Mouse (Mus musculus) granulocyte monocyte progenitor cell, adult 5-6 weeks (primary cell): ENCODE results near the gene Hoxa7. TPM values are rescaled to one million over a fixed set of nuclear protein-coding genes. Genes with fewer than 3 reads are reported as not detected.

Source experiments
- ATAC-seq: replicated peaks from 2 replicates; pipeline ENCODE4 v1.8.0; 2016; ENCODE audit warnings: mild to moderate bottlenecking, moderate TSS enrichment, inconsistent platforms; ENCODE audit not compliant: poor library complexity, severe bottlenecking
- total RNA-seq, 2 experiments: library from RNA; stranded (forward) in 1 of 2; stranded (reverse) in 1 of 2; fragments of 200-712, 200-1000 nt in 1 of 2; fragments of >200 nt in 1 of 2; fragmentation: Nextera tagmentation in 1 of 2; gene quantifications; 2 replicates each; pipeline ENCODE4 v1.2.3; 2014 to 2017

Hoxa7 gene
- total RNA-seq, 2 experiments from 2014 or later: 10.8 to 20.5 TPM

- ATAC-seq: no peak
These were observed 7.1 kb upstream of the Hoxa7 start for GRCm38 (mm10) chr6:52228475-52229465.

GRCm38 (mm10) chr6:52227470-52228222 lies 6.0 kb upstream of the Hoxa7 start:
- ATAC-seq: no peak

GRCm38 (mm10) chr6:52226569-52227257 lies 5.1 kb upstream of the Hoxa7 start:
- ATAC-seq: peak; percentile 36

GRCm38 (mm10) chr6:52225612-52226568 lies 4.2 kb upstream of the Hoxa7 start:
- peak; percentile 45 for ATAC-seq

- ATAC-seq: no peak
These were observed 3.4 kb upstream of the Hoxa7 start for GRCm38 (mm10) chr6:52224895-52225611.

- ATAC-seq: no peak
These were observed 2.5 kb upstream of the Hoxa7 start for GRCm38 (mm10) chr6:52223939-52224760.

- ATAC-seq: no peak
These were observed 1.1 kb upstream of the Hoxa7 start for GRCm38 (mm10) chr6:52222729-52223128.

DNA sequence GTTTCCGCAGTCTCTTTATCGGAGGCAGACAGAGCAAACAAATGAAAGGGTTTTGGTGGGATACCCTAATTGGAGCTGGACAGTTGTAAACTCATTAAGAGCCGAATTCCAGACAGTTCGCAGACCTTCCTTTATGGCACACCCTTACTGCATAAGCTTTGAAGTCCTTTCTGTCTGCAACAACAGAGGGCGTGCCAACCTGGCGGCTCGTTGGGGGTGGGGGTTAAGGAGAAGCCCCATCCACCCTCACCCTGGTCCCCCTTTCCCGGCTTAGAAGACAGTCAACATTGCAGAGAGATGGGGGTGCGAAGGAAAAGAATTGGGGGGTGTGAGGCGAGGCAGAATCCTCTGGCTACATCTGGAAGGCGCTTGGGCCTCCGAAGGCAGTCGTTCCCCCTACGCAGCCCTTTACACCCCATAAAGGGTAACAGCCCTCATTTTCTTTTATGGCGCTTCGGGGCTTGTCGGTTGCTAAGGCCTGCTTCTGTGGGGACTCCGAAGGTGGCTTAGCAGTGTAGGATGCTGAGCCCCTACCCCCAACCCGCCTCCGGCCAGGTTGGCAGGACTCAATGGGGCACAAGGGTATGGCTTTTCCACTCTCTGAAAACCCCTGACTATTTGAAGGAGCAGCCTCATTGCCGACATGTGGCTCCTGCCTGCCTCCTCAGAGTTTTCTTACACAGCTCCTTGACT lies 485 bp upstream of the Hoxa7 start:
- ATAC-seq: no peak

GRCm38 (mm10) chr6:52220865-52221310 lies 766 bp downstream of the Hoxa7 start:
- no peak for ATAC-seq

DNA sequence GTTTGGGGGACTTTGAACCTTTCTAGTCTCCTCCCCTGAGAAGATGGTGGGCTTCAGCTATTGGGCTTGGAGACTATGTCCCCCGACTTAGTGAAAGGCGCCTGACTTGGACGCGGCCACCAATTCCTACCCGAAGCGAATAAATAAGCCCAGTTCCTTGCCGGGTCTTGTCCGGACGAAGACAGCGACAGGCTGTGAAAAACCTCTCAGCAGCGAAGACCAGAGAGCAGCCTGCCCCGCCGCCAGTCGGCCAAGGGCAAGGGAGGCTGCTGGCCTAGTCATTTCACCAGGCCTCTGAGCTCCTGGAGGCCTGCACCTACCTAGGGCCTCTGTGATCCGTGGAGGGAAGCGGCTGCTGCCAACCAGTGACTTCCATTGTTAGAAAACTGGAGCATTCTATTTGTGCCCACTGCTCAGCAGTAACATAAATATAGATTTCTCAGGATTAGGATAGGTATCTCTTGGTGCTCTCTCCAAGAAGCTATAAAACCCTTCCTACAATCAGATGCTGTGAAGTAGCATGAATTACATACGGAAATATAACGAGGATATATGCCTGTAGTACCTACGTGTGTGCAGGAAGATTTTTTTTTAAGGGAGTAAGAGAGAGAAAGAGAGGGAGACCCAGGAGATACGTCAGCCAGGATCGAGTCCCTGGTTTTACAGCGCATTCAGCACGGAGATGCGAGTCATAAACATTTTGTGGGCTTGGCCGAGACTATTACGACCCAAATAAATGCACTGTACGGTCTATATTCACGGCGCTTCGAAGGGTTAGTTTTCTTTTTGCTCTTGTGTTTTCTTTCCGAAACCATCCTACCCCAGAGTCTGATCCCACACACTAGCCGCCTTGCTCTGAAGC lies 1.4 kb downstream of the Hoxa7 start:
- ATAC-seq: no peak

DNA sequence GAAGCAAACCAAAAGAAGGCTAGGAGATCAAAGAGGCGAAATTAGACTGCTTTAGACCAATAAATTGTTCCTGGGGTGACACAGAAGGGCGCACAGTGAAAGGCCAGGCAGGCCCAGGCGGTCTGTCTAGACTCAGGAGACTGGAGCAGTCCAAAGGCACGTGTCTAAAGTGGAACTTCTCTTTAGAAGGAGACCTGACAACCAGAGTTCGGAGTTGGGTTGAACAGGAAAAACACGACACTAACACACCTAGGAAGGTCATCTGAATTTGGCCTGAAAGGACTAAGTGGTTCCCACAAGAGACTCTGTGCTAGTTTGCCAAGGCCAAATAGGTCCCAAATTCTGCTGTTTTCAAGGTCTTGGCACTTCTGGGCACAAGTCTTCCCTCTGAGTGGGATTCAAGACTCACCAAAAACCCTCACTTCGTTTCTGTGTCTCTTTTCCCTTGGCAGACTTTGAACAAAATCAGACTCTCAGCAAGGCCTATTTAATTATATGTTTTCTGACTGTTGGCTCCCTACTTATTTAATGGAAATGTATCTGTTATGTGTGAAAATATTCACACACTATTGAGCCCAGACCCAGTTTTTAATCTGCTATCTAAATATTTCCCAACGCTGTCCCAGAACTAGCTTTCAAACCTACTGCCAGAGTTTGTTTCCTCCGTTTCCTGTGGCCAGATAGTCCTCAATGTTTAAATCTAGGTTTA lies 2.3 kb downstream of the Hoxa7 start:
- no peak for ATAC-seq

- ATAC-seq: no peak
These were observed 2.9 kb downstream of the Hoxa7 start for GRCm38 (mm10) chr6:52218643-52219215.

DNA sequence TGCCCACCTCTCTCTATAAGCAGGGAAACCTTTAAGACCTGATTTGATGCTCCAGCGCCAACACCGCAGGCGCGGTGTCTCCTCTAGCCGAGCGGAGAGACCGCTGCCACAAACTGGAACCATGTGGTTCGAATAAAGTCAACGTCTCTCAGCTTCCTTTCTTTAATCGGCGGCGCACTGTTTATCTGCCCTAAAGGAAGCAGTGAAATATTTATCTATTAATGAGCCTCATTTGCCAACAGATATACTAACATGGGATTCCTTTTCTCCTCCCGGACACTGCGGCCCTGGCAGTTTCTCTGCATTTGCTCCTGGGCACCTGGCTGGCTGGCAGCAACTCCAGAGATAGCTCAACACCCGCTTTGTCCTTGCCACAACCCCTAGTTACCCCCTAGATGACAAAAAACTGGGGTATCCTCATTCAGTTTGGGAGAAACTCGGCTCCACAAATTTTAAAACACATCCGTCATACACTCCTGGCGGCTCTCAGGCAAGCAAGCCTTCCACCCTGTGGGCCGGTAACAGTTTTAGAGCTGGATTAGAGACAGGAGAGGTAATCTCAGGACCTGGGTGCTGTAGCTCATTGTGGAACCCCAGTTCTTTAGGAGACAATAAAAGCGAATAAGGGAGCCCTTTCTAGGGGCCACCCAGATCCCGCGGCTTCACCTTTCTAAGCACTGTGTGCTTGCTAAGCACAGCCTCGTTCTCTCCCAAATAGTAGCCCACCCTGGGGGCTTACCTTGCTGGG lies 3.6 kb downstream of the Hoxa7 start:
- ATAC-seq: no peak

- ATAC-seq: peak; percentile 59
These were observed 4.2 kb downstream of the Hoxa7 start for GRCm38 (mm10) chr6:52217459-52217768.
